8 mouse cellular contexts compared by ENCODE assay signal in genomic region chr10:57631896-57632867, GRCm38 (mm10). TPM values are rescaled to one million over a fixed set of nuclear protein-coding genes. Genes with fewer than 3 reads are reported as not detected.
DNase-seq lines count a peak whose midpoint lies in the region; ATAC-seq and TF ChIP-seq lines count a peak whose summit lies in the region.

Gene Pkib, plus strand, starts transcription at chr10:57631981.

- H3K9ac ChIP-seq in intestine, postnatal 0 days (ENCODE audit: low read depth, low read length): no peak within 1 kb of the TSS

- TF ChIP-seq CTCF in intestine, postnatal 0 days (IDR thresholded peaks at IDR 0.05; ENCODE audit: low read depth): peak; percentile 39

- H3K9me3 ChIP-seq in intestine, postnatal 0 days (ENCODE audit: control insufficient read depth): no peaks in the 10 kb centered on the region

- H3K27me3 ChIP-seq in intestine, postnatal 0 days (replicated peaks; ENCODE audit: control insufficient read depth, insufficient read depth, low read length): peaks cover 4% of the 10 kb centered on the region

- H3K4me2 ChIP-seq in intestine, postnatal 0 days (replicated peaks; ENCODE audit: low read depth): peak within 1 kb of the TSS; percentile 66

- peak; percentile 46 for DNase-seq in adrenal gland, adult 2 months
- peak; percentile 28 to 52 for DNase-seq in cerebellum, postnatal 4 days (ENCODE audit: low spot score in 2 of 2)
- DNase-seq in gastrocnemius, postnatal 14 days: peak; percentile 14
- peak; percentile 40 to 70 for DNase-seq in left cerebral cortex, postnatal 14 days (ENCODE audit: low spot score in 2 of 2)
- peak; percentile 79 for DNase-seq in right cerebral cortex, postnatal 25 days
- DNase-seq in urinary bladder, postnatal 4 days (ENCODE audit: low spot score in 2 of 2): peak; percentile 27 to 64

- H3K4me3 ChIP-seq in intestine, postnatal 0 days (ENCODE audit: low read depth, low read length): peak within 1 kb of the TSS; percentile 33

- no peaks in the 10 kb centered on the region for H3K36me3 ChIP-seq in intestine, postnatal 0 days (ENCODE audit: control insufficient read depth, insufficient read depth)

- H3K4me1 ChIP-seq in intestine, postnatal 0 days (replicated peaks; ENCODE audit: control insufficient read depth, insufficient read depth, low read length): no peaks in the 10 kb centered on the region

- intact Hi-C loops in gastrocnemius, postnatal 14 days (cut with DNase I; ENCODE audit: low total_unique reads): no loop called here
- intact Hi-C loops in left cerebral cortex, postnatal 14 days (cut with DNase I): no loop called here

- WGBS in intestine, postnatal 0 days: 1% methylated on average over 41 of the region's 41 CpGs

- no peak within 1 kb of the TSS for H3K27ac ChIP-seq in intestine, postnatal 0 days (ENCODE audit: low read depth, low read length)

- 0 out of 2 replicates have a peak, but pooled peaks have one; percentile 51 for ATAC-seq in intestine, postnatal 0 days
- ATAC-seq in megakaryocyte, adult 5-6 weeks (ENCODE audit: poor library complexity, severe bottlenecking): peak; percentile 86

RNA-seq across cellular contexts. Expression of gene Pkib, which starts in this region (rescaled TPM):
- 1 to 10 TPM in 1 of 2 experiments, under 1 TPM in 1; 0.98 to 2.3 TPM for total RNA-seq in adrenal gland, adult 2 months (2021)
- polyA plus RNA-seq in adrenal gland, adult 2 months (2012; rRNA removed): 0.42 and 0.54 TPM in 2 replicates
- total RNA-seq in gastrocnemius, postnatal 14 days (2021): not detected
- polyA plus RNA-seq in intestine, postnatal 0 days (2015; fragmentation: Nextera tagmentation; extraction: Ambion mirVana): 2.3 and 3.1 TPM in 2 replicates
- 10 to 100 TPM in 1 of 2 experiments, 1 to 10 TPM in 1; 8.2 to 12.9 TPM for total RNA-seq in left cerebral cortex, postnatal 14 days (2021)
- total RNA-seq in megakaryocyte, adult 5-6 weeks (2015): 30.4 and 36.0 TPM in 2 replicates
- 18.0 and 21.8 TPM in 2 replicates for total RNA-seq in megakaryocyte, adult 5-6 weeks (2017)

Comparison
In these comparisons a context has a peak if more than half of its experiments do, and no peak if none do; other contexts are left out.
1. Peak in DNase-seq in gastrocnemius, postnatal 14 days; RNA of the gene not detected or under 1 TPM.
2. DNase-seq: peak in every context shown above with its lines; median percentile 79 in right cerebral cortex, postnatal 25 days; 55 in left cerebral cortex, postnatal 14 days; 46 in adrenal gland, adult 2 months; 46 in urinary bladder, postnatal 4 days; 40 in cerebellum, postnatal 4 days; 14 in gastrocnemius, postnatal 14 days.